Mouse (Mus musculus) hindbrain, embryonic 14.5 days (tissue): ENCODE results near the gene Vmn2r71. TPM values are rescaled to one million over a fixed set of nuclear protein-coding genes. Genes with fewer than 3 reads are reported as not detected.

ENCODE experiments used
- ATAC-seq: fragments of 200-750 bp; cut with Nextera tagmentation; 2 replicates; pipeline ENCODE4 v1.8.0; 2017; ENCODE audit warnings: moderate number of reproducible peaks, mild to moderate bottlenecking, moderate TSS enrichment, moderate library complexity; ENCODE audit not compliant: low FRiP score
- DNase-seq: peaks from one replicate; pipeline ENCODE4 v3.0.0-alpha.2; 2015; ENCODE audit warnings: low spot score
- H3K27ac ChIP-seq: fragments of 300-500 bp; sonication (generic); 2 replicates; pipeline ENCODE4 v1.5.1; 2014; ENCODE audit warnings: mild to moderate bottlenecking, moderate library complexity
- H3K27me3 ChIP-seq: fragments of 300-500 bp; sonication (generic); 2 replicates; pipeline ENCODE4 v1.6.1; 2014; ENCODE audit warnings: mild to moderate bottlenecking, low read length, mixed read lengths; ENCODE audit not compliant: control insufficient read depth, insufficient read depth
- H3K36me3 ChIP-seq: fragments of 300-500 bp; sonication (generic); replicated peaks from 2 replicates; pipeline ENCODE4 v1.6.1; 2014; ENCODE audit not compliant: control insufficient read depth, insufficient read depth
- H3K4me1 ChIP-seq: fragments of 300-500 bp; sonication (generic); replicated peaks from 2 replicates; pipeline ENCODE4 v1.6.1; 2014; ENCODE audit warnings: antibody characterized with exemption, low read length, mixed read lengths; ENCODE audit not compliant: control insufficient read depth, insufficient read depth
- H3K4me2 ChIP-seq: fragments of 300-500 bp; sonication (generic); replicated peaks from 2 replicates; pipeline ENCODE4 v1.6.1; 2014; ENCODE audit warnings: mild to moderate bottlenecking, moderate library complexity
- H3K4me3 ChIP-seq: fragments of 300-500 bp; sonication (generic); replicated peaks from 2 replicates; pipeline ENCODE4 v1.5.1; 2014; ENCODE audit warnings: mild to moderate bottlenecking, low read length
- H3K9ac ChIP-seq: fragments of 300-500 bp; sonication (generic); 2 replicates; pipeline ENCODE4 v1.6.1; 2014
- H3K9me3 ChIP-seq: fragments of 300-500 bp; sonication (generic); 2 replicates; pipeline ENCODE4 v1.6.1; 2016; ENCODE audit warnings: low read length; ENCODE audit not compliant: control insufficient read depth
- WGBS: fragments of 180-500 bp; shearing (Covaris S2); extraction: QIAGEN DNeasy Blood & Tissue Kit; methylation state at CpG from one replicate; pipeline ENCODE4 v1.1.7; 2014; 5-methylcytosine and 5-hydroxymethylcytosine counted together
- polyA plus RNA-seq: library from polyadenylated mRNA; unstranded; fragments of >200 nt; fragmentation: Nextera tagmentation; extraction: Ambion mirVana; gene quantifications from 2 replicates; pipeline ENCODE4 v1.2.1, GENCODE M21; 2014

The Vmn2r71 gene
- polyA plus RNA-seq, result not detected in 2 replicates

GRCm38 (mm10) chr7:85562787-85563186 lies at the start of gene Vmn2r71:
TSS of gene Vmn2r71 (plus strand) at chr7:85563087.
- WGBS, result 80% methylated on average over 5 of the region's 5 CpGs
- Histone ChIP-seq H3K27me3 (no peaks in the 10 kb centered on the region), H3K4me2 (no peak within 1 kb of the TSS), H3K27ac (no peak within 1 kb of the TSS), H3K9me3 (0 out of 2 replicates have a peak, but pooled peaks cover 4% of the 10 kb centered on the region), H3K4me3 (no peak within 1 kb of the TSS), H3K9ac (no peak within 1 kb of the TSS), H3K36me3 (no peaks in the 10 kb centered on the region), H3K4me1 (no peaks in the 10 kb centered on the region)
- no peak for ATAC-seq
- DNase-seq, result no peak

- Histone ChIP-seq H3K36me3 (no peaks in the 10 kb centered on the region), H3K9ac (no peak overlapping the region), H3K27ac (no peak overlapping the region), H3K4me2 (no peak overlapping the region), H3K4me3 (no peak overlapping the region), H3K4me1 (no peaks in the 10 kb centered on the region), H3K9me3 (peaks cover 17% of the 10 kb centered on the region), H3K27me3 (no peaks in the 10 kb centered on the region)
- WGBS, result 86% methylated on average over 2 of the region's 2 CpGs
- no peak for ATAC-seq
- DNase-seq, result no peak
Measured at GRCm38 (mm10) chr7:85542108-85542507, 20.8 kb upstream of the Vmn2r71 start.

- H3K36me3 ChIP-seq, result no peaks in the 10 kb centered on the region
- H3K4me1 ChIP-seq, result no peaks in the 10 kb centered on the region
- no peak overlapping the region for H3K9ac ChIP-seq
- no peaks in the 10 kb centered on the region for H3K27me3 ChIP-seq
- WGBS, result 56% methylated on average over 2 of the region's 2 CpGs
- H3K9me3 ChIP-seq, result peaks cover 17% of the 10 kb centered on the region
- H3K4me3 ChIP-seq, result no peak overlapping the region
- ATAC-seq (no peak), DNase-seq (no peak)
- no peak overlapping the region for H3K27ac ChIP-seq
- H3K4me2 ChIP-seq, result no peak overlapping the region
Measured at GRCm38 (mm10) chr7:85543118-85543517, 19.8 kb upstream of the Vmn2r71 start.

- ATAC-seq, result no peak
- no peak within 1 kb of the TSS for H3K4me3 ChIP-seq
- H3K27ac ChIP-seq, result no peak within 1 kb of the TSS
- H3K4me2 ChIP-seq, result no peak within 1 kb of the TSS
- no peaks in the 10 kb centered on the region for H3K9me3 ChIP-seq
- H3K36me3 ChIP-seq, result no peaks in the 10 kb centered on the region
- 83% methylated on average over 2 of the region's 2 CpGs for WGBS
- H3K27me3 ChIP-seq, result no peaks in the 10 kb centered on the region
- no peak for DNase-seq
- no peak within 1 kb of the TSS for H3K9ac ChIP-seq
- no peaks in the 10 kb centered on the region for H3K4me1 ChIP-seq
Measured at GRCm38 (mm10) chr7:85569092-85569491, 6.2 kb downstream of the Vmn2r71 start, which contains the start of gene Vmn2r70. TSS of gene Vmn2r70 (minus strand) at chr7:85569192.

Other genes with a start within 250 kb of the Vmn2r71 start
- not detected in 2 replicates for gene Vmn2r69, start 147.2 kb upstream of the Vmn2r71 start, polyA plus RNA-seq
- not detected in 2 replicates for gene Vmn2r70, start 6.1 kb downstream of the Vmn2r71 start, polyA plus RNA-seq
- gene Vmn2r72, start 192.0 kb downstream of the Vmn2r71 start, polyA plus RNA-seq, result not detected in 2 replicates